Mouse (Mus musculus) stomach, embryonic 16.5 days (tissue): ENCODE measurements around the gene Txndc2. TPM values are rescaled to one million over a fixed set of nuclear protein-coding genes. Genes with fewer than 3 reads are reported as not detected.

Experiments used
- polyA plus RNA-seq: library from polyadenylated mRNA; unstranded; fragments of >200 nt; fragmentation: Nextera tagmentation; extraction: Ambion mirVana; gene quantifications from 2 replicates; pipeline ENCODE4 v1.2.1, GENCODE M21; 2015

Txndc2 gene
- polyA plus RNA-seq, 1 experiment from 2014 or later: not detected

Other genes starting within 250 kb of the Txndc2 start
- gene Tmem232, start 101.4 kb downstream of the Txndc2 start, polyA plus RNA-seq: not detected in 2 replicates
- gene Vapa, start 28.6 kb downstream of the Txndc2 start, polyA plus RNA-seq: 155 and 158 TPM in 2 replicates
- 34.6 and 35.3 TPM in 2 replicates for gene Rab31, start 130.6 kb upstream of the Txndc2 start, polyA plus RNA-seq
- 30.9 and 33.0 TPM in 2 replicates for gene Ppp4r1, start 140.4 kb upstream of the Txndc2 start, polyA plus RNA-seq
- 87.0 and 103 TPM in 2 replicates for gene Ralbp1, start 243.6 kb upstream of the Txndc2 start, polyA plus RNA-seq